Mouse (Mus musculus) left cerebral cortex, postnatal 36 days (tissue): Measurements from ENCODE around the gene Sept8. TPM values are rescaled to one million over a fixed set of nuclear protein-coding genes. Genes with fewer than 3 reads are reported as not detected.

Source experiments
- DNase-seq, 2 experiments: peaks; one replicate each; pipeline ENCODE4 v3.0.0; 2021 to 2022; ENCODE audit warnings: low spot score in 2 of 2, mixed read lengths in 1 of 2
- intact Hi-C: fragments of 180-260 bp; cut with DNase I; formaldehyde crosslinking; loops from one replicate; pipeline ENCODE4 v1.15.1; 2025
- total RNA-seq, 2 experiments: library from RNA; stranded (reverse); gene quantifications; 2 replicates each; pipeline ENCODE4 v1.2.3; 2021

The Sept8 gene
- total RNA-seq = 100 to 1,000 TPM; 305 to 337 TPM

DNA sequence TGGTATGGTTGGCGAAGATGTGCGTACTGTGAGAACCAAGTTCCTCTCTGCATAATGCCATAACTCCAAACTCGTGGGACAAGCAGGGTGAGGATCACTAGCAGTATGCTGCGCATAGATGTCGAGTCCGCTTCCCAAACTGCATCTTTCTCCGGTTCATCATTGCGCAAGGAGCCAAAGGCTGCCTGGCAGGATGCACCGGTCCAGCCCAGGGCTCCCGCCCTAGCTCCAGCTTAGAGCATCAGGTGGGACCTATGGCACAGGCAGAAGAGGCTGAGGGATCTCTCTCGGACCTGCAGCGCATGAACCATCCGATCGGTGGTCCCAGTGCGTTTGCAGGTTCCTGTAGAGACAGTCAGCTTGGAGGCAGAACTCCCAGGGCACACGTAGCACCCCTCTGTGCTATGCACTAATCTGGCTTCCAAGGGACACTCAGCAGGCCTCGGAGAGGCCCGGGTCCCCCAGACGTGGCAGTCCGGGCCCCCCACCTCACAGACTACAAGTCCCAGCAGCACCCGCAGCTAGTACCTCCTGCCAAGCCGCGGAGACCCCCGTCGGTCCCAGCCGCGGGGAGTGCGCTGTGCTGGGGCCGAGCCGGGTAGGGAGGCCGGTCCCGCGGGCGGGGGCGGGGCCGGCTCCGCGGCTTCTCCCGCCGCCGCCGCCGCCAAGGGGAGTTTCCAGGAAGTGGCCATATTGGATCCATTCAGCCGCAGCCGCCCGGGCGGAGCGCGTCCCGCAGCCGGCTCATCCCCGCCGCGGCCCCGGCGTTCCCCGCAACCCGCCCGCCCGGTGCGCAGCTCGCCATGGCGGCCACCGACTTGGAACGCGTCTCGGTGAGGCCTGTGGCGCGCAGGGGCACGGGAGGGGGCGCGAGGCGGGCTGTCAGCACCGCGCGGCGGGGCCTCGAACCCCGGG, at the start of gene Sept8:
Gene Sept8, plus strand, starts transcription at position 51 of the 915 bp plus-strand sequence.
- intact Hi-C loops = loop anchor here (2.0 kb wide), 2 partner anchors 15 to 41 kb away; no protein-coding TSS in a partner anchor
- peak; percentile 72 to 81 for DNase-seq

- DNase-seq = no peak
- intact Hi-C loops = loop anchor here (5.0 kb wide), 2 partner anchors 158 to 268 kb away; no protein-coding TSS in a partner anchor
These were observed 49.6 kb upstream of the Sept8 start for GRCm38 (mm10) chr11:53469294-53469967.

GRCm38 (mm10) chr11:53469968-53470695, 48.9 kb upstream of the Sept8 start, which contains the start of gene Gm9837:
Gene Gm9837 (minus strand): TSS chr11:53470479.
- peak; percentile 91 to 94 for DNase-seq
- intact Hi-C loops = loop anchor here (2.0 to 5.0 kb wide), 4 partner anchors 53 to 267 kb away; partner anchors contain the start of gene Kif3a

DNA sequence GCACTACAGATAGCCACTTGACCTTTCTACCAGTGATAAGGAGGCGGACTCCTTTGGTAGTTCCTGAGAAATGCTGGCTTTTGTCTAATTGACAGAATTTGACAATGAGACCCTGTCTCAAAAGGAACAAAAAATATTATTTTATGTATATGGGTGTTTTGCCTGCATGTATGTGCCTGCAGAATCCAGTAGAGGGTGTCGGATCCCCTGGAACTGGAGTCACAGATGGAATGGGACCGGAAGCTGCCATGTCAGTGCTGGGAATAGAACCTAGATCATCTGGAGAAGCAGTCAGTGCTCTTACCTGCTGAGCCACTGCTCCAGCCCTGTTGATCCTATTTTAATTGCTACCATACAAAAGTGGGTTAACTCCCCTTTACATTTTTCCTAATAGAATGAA, 46.3 kb upstream of the Sept8 start:
- DNase-seq = no peak
- intact Hi-C loops = loop anchor here (5.0 kb wide), 1 partner anchor 95 kb away; the partner anchor contains the start of gene Kif3a

- intact Hi-C loops = loop anchor here (5.0 kb wide), 1 partner anchor 107 kb away; no protein-coding TSS in a partner anchor
- DNase-seq = no peak
These were observed 43.4 kb upstream of the Sept8 start for GRCm38 (mm10) chr11:53475620-53476019.

GRCm38 (mm10) chr11:53477833-53478232, 41.2 kb upstream of the Sept8 start:
- intact Hi-C loops = loop anchor here (2.0 to 5.0 kb wide), 2 partner anchors 43 to 104 kb away; no protein-coding TSS in a partner anchor
- no peak for DNase-seq

DNA sequence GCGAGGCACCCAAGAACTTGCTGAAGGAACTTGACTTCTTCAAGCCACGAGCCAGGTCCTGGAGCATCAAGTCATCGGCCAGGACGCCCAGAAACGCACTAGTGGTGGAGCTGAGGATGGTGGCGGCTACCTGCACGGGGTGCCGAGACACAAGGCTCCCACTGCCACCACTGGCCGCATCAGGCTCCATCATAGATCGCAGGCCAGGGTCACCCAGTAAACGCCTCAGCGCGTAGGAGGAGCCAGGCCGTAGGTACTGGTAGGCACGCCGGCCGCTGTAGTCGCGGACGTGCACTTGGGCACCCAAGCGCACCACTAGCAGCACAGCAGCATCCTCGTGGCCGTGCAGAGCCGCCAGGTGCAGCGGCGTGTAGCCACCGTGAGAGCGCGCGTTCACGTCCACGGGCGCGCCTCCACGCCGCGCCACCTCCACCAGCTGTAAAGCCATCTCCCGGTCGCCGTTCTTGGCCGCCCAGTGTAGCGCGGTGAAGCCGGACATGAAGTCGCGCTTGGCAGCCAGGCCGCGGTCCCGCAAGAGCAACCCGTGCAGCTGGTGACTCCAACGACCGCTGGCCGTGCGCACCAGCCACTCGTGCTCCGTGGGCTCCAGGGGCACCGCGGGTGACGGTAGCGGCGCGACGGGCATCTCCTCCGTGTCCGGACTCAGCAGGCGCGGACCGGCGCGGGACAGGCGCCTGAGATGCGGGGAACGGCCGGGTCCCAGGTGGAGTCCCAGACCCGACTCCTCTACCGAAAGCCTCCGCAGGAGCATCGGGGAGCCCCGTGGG, 40.5 kb upstream of the Sept8 start:
- intact Hi-C loops = loop anchor here (2.0 to 5.0 kb wide), 2 partner anchors 42 to 104 kb away; no protein-coding TSS in a partner anchor

DNA sequence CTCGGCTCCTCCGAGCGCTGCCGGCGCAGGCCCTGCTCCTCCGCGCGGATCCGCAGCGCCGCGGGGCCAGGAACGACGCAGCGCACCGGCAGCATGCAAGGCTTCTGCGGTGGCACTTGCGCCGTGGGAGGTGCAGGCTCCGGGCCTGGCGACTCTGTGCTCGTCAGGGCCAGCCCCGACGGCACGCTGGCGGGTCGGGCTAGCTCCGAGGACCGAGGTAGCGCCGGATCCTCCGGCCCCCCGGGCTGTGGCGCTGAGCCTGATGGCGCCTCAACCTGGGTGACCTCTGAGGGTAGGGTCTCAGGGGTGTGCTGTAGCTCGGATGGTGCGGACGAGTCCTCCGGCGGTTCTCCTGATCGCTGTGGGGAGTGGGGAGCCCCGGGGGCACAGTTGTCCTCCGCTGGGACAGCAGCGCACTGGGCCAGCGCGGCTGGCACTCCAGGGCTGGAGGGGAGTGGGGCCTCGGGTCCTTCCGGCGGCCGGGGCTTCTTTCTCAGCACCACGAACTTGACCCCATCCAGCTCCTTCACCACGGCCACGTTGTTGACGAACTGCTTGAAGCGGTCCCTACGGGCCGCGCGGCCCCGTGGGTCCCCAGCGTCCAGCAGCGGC, 39.8 kb upstream of the Sept8 start:
- intact Hi-C loops = loop anchor here (2.0 to 5.0 kb wide), 2 partner anchors 42 to 103 kb away; no protein-coding TSS in a partner anchor
- peak in 1 of 2 experiments; percentile 43 for DNase-seq

More for the DNA sequence above, 40.5 kb upstream of the Sept8 start:
- peak; percentile 61 to 70 for DNase-seq

DNA sequence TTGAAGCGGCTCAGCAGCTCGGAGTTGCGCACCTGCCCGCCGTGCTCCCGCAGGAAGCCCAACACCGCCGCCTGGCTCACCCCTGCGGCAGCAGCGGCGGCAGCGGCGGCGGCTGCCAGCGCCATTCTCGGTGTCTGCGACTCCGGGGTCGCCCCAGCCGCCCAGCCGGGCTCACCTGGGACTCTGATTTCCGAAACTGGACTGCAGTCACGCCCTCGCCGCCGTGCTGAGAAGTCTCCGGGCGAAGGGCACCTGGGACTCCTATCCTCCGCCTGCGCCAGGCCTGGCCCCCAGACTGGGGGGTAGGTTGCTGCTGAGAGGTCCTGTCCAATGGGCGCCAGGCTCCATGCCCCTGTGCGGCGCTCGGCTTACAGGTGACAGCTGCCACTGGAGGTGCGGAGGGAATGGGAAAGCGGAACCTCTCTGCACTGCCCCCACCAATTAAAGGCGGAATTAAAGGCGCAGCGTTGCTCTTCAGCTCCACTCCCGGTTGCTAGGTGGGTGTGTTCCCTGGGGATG, 39.2 kb upstream of the Sept8 start, which contains the start of the genes Gm9945 and Sowaha:
Gene Gm9945, plus strand, starts transcription at position 384 of the 519 bp plus-strand sequence.
Gene Sowaha, minus strand, starts transcription at position 492 of the 519 bp plus-strand sequence.
- peak; percentile 74 to 77 for DNase-seq
- intact Hi-C loops = loop anchor here (2.0 to 5.0 kb wide), 2 partner anchors 41 to 102 kb away; no protein-coding TSS in a partner anchor

- no peak for DNase-seq
- intact Hi-C loops = no loop called here
These were observed 37.8 kb upstream of the Sept8 start for GRCm38 (mm10) chr11:53481088-53481730.

- intact Hi-C loops = no loop called here
- DNase-seq = no peak
These were observed 35.7 kb upstream of the Sept8 start for GRCm38 (mm10) chr11:53483159-53483891.

GRCm38 (mm10) chr11:53485719-53486118, 33.3 kb upstream of the Sept8 start:
- intact Hi-C loops = no loop called here
- no peak for DNase-seq

DNA sequence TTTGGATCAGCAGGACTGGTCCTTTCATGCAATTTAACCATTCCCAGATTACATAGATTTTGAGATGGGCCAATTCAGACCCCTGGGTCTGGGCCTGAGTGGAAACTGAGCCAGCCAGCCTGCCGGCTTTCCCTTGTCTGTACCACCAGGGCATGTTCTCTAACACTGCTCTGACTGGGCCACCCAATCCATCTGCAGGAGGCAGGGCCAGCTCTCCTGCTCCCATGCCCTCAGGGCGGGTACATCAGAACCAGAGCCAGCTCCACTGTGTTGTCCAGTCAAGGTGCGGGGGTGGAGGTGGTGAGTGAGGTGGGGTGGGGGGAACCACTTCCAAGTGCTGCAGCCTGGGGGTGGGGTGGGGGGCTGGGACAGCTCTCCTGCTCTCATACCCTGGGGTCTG, 32.7 kb upstream of the Sept8 start:
- no peak for DNase-seq
- intact Hi-C loops = no loop called here

- DNase-seq = no peak
- intact Hi-C loops = no loop called here
These were observed 32.0 kb upstream of the Sept8 start for GRCm38 (mm10) chr11:53486822-53487594.

GRCm38 (mm10) chr11:53489007-53489406, 30.1 kb upstream of the Sept8 start:
- no peak for DNase-seq
- intact Hi-C loops = no loop called here

GRCm38 (mm10) chr11:53489421-53489820, 29.6 kb upstream of the Sept8 start:
- intact Hi-C loops = no loop called here
- DNase-seq = no peak
